25 mouse cellular contexts compared by ENCODE assay signal in genomic region chr3:130827934-130828333, GRCm38 (mm10).
DNase-seq lines count a peak whose midpoint lies in the region.
"Had no signal": no experiment of that assay in that cellular context is flagged by ENCODE, and none has a peak within 500 bp of the region (broad histone marks: within the 10 kb centered on the region; RNA-seq: fewer than 3 reads in every experiment).

No protein-coding gene starts in this region.

- H3K4me1 ChIP-seq in limb, embryonic 10.5 days = peaks cover 27% of the 10 kb centered on the region
- H3K4me1 ChIP-seq: megakaryocyte, embryonic 14.5 days had no signal

- WGBS in limb, embryonic 10.5 days = 88% methylated on average over 4 of the region's 4 CpGs

- H3K27me3 ChIP-seq in limb, embryonic 10.5 days (ENCODE audit: low read depth, poor library complexity, severe bottlenecking) = no peaks in the 10 kb centered on the region
- H3K27me3 ChIP-seq: heart, embryonic 13.5 days; limb, embryonic 12.5 days; midbrain, embryonic 12.5 days had no signal

- peak; percentile 56 for DNase-seq in heart, adult 11 months
- no peak for DNase-seq in heart, adult 18-20 months
- DNase-seq in 3T3-L1 (ENCODE audit: low read depth, low spot score) (peak; percentile 86), NIH3T3 (ENCODE audit: low read depth) (peak; percentile 73)
- no peak for DNase-seq in limb, embryonic 10.5 days (ENCODE audit: low spot score)
- DNase-seq in cerebellum, adult 8-10 months = no peak
- no peak for DNase-seq in thymus, postnatal 25 days
- no peak for DNase-seq in layer of hippocampus, postnatal 25 days (ENCODE audit: extremely low spot score in 1 of 2, low spot score in 1 of 2)
- DNase-seq: adrenal gland, postnatal 36 days; B cell, adult 2 months; cerebellum, adult 2 months; cerebellum, postnatal 25 days; gastrocnemius, postnatal 25 days; heart, postnatal 10 days; kidney, postnatal 14 days; layer of hippocampus, adult 9-11 months; right cerebral cortex, adult 18-20 months; spleen, adult 18-20 months; thymus, postnatal 14 days had no signal

- no peaks in the 10 kb centered on the region for H3K9me3 ChIP-seq in limb, embryonic 10.5 days (replicated peaks)
- H3K9me3 ChIP-seq: heart, embryonic 13.5 days; limb, embryonic 12.5 days; megakaryocyte, embryonic 14.5 days; midbrain, embryonic 12.5 days had no signal

- H3K36me3 ChIP-seq in limb, embryonic 10.5 days = no peaks in the 10 kb centered on the region
- H3K36me3 ChIP-seq: G1E; heart, embryonic 13.5 days; limb, embryonic 12.5 days; midbrain, embryonic 12.5 days had no signal

- 0 out of 2 replicates have a peak overlapping the region, but pooled peaks have one; percentile 67 for H3K27ac ChIP-seq in limb, embryonic 10.5 days
- H3K27ac ChIP-seq: heart, embryonic 13.5 days; hindbrain, embryonic 14.5 days; limb, embryonic 12.5 days; midbrain, embryonic 12.5 days had no signal

- no peak overlapping the region for H3K4me3 ChIP-seq in limb, embryonic 10.5 days
- H3K4me3 ChIP-seq: heart, embryonic 13.5 days; limb, embryonic 12.5 days; megakaryocyte, embryonic 14.5 days; midbrain, embryonic 12.5 days had no signal

Comparison
In these comparisons a context has a peak if more than half of its experiments do, and no peak if none do; other contexts are left out.
1. DNase-seq: peak in heart, adult 11 months (single experiment), 3T3-L1 (single experiment) and NIH3T3 (single experiment); none in heart, adult 18-20 months (0 of 2), limb, embryonic 10.5 days (single experiment), cerebellum, adult 8-10 months (single experiment), thymus, postnatal 25 days (single experiment) and layer of hippocampus, postnatal 25 days (0 of 2).